Mouse (Mus musculus): Measurements from ENCODE around the gene St3gal4.

The St3gal4 gene

DNA sequence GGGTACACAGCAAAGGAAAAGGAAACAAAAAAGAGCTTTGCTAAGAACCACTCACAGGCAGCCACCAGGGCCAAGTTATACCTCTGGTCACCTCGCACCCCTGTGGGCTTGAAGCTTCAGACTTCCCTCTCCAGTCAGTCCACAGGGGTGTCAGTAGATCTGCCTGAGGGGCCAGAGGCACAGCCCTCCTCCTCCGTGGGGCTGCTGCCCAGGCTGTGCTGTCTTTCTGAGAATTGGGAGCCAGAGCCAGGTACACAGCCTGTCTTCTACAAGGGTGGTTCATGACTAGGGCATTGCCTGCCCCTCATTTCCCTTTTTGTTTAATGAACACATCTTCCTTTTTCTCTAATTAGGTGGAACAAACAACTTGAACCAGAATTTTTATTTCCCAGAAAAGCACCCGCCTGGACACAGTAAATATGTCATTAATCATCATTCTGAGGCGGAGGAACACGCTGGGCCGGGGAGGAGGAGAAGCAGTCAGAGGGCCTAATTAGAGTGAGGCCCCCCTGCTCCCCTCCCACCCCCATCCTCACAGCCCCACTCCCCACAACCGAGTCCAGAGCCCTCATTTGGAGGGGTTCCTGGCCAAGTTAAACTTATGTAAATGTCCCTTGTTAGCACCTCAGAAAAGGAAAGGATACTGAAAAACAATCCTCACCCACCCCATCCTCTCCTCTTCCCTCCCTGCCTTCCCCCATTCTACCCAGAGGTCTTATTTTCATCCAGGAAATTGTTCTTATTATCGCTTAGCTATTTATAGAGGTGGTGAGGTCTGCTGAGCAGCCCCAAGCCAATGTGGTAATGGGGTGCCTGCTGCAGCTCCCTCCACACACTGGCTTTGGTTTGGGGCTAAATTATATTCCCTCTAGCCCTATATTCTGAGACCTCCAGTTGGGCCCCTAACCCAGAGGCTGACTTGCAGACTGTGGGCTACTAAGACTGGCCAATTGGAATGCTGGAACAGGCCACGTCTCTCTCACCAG lies 120.9 kb downstream of the St3gal4 start:
- DNase-seq = no peak

Measured in cerebellum, adult 9-11 months (tissue).